Mouse (Mus musculus) left cerebral cortex, postnatal 10 days (tissue): ENCODE data around the gene Slc25a16. TPM values are rescaled to one million over a fixed set of nuclear protein-coding genes. Genes with fewer than 3 reads are reported as not detected.
"Not testable (repeated sequence)": the region's sequence is repeated elsewhere in the genome, so short reads cannot be mapped to it uniquely, and the experiment has no call there.

Experiments used
- DNase-seq, 2 experiments: peaks; one replicate each; pipeline ENCODE4 v3.0.0; 2021 to 2022; ENCODE audit warnings: low spot score in 2 of 2, mixed read lengths in 1 of 2; ENCODE audit errors: extremely low spot score in 1 of 2
- intact Hi-C: fragments of 180-260 bp; cut with DNase I; formaldehyde crosslinking; loops from one replicate; pipeline ENCODE4 v1.15.1; 2025
- total RNA-seq, 2 experiments: library from RNA; stranded (reverse); gene quantifications; 2 replicates each; pipeline ENCODE4 v1.2.3; 2021

Gene Slc25a16
- total RNA-seq, 2 experiments from 2014 or later, result 35.0 to 39.0 TPM

DNA sequence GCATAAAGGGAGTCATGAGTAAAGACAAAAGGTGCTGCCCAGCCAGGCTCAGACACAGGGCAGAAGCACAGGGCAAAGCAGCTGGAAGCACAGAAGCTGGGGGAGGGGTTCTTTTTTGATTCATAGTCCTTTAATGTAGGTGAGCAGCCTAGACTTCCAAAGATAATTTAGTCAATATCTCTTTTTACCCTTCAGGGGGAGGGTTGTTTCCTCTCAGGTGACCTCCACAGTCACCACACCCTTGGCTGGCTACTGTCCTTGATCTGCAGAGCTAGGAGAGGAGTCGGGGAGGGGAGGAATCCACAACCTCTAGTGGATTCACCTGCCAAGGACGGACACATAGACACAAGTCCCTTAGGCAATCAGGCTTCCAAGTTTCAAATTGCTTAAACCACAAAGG lies 22.4 kb upstream of the Slc25a16 start:
- DNase-seq, result no peak
- intact Hi-C loops, result no loop called here

DNA sequence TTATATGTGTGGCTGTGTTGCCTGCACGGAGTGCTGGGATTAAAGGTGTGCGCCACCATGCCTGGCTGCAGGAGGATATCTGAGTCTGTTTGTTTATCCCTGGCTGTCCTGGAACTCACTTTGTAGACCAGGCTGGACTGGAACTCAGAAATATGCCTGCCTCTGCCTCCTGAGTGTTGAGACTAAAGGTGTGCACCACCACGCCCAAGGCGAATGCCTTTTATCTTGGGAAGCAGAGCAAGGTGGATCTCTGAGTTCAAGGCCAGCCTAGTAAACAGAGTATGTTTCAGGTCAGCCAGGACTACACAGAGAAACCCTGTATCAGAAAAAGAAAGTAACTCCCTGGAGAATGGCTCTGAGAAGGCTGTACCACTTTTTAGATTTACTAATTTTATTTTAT lies 20.3 kb upstream of the Slc25a16 start:
- intact Hi-C loops, result no loop called here
- DNase-seq, result no peak

DNA sequence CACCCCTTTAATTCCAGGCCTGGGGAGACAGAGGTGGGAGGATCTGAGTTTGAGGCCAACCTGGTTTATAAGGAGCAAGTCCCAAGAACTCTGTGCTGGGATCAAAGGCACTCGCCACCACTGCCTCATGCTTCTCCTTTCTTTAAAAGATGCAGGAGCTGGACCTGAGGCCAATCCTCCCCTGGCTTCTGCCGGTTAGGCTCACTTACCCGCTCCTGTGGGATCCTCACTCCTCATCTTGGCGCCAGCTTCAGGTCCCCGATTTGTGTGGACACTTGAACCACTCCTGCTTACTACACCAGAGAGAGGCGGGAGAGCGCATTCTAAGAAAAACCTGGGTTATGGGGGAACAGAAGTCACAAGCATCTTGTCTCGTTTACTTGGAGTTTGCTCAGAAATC lies 18.6 kb upstream of the Slc25a16 start:
- DNase-seq, result no peak
- intact Hi-C loops, result no loop called here

DNA sequence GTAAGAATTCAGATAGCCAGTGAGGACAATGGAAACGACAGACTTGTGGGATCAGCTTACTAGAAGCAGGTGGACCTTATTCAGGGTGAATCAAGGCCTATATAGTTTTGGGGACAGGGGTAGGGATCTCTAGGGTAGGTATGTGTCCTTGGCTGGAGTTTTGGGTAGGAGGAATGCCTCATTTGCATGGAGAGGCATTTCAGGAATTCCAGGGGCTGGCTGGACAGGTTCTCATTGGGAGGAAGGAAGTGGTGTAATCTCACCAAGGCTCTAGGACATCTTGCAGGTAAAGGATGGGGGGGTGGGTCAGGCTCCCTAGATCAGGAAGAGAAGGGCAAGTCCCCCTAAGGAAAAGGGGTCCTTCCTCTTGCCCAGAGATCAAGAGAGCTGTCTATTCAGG lies 17.6 kb upstream of the Slc25a16 start:
- intact Hi-C loops, result no loop called here
- no peak for DNase-seq

- intact Hi-C loops, result no loop called here
- DNase-seq, result no peak
Observed at GRCm38 (mm10) chr10:62906336-62906735, 14.1 kb upstream of the Slc25a16 start.

DNA sequence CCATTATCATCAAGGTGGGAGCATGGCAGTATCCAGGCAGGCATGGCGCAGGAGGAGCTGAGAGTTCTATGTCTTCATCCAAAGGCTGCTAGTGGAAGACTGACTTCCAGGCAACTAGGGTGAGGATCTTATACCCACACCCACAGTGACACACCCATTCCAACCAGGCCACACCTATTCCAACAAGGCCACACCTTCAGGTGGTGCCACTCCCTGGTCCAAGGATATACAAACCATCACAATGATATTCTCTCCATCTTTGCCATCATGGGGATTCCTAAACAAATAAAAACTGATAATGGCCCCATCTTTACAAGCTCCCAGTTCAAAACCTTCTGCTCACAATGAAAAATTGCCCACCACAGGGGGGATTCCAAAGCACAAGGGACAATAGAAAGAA lies 11.5 kb upstream of the Slc25a16 start, which contains the start of gene Tet1:
Gene Tet1 (minus strand): TSS at position 101 of the 400 bp plus-strand sequence.
- DNase-seq, intact Hi-C loops: not testable (repeated sequence)

GRCm38 (mm10) chr10:62911120-62911519 lies 9.3 kb upstream of the Slc25a16 start:
- no peak for DNase-seq
- intact Hi-C loops, result no loop called here

- DNase-seq, result no peak
- intact Hi-C loops, result no loop called here
Observed at GRCm38 (mm10) chr10:62918985-62919384, 1.4 kb upstream of the Slc25a16 start.

DNA sequence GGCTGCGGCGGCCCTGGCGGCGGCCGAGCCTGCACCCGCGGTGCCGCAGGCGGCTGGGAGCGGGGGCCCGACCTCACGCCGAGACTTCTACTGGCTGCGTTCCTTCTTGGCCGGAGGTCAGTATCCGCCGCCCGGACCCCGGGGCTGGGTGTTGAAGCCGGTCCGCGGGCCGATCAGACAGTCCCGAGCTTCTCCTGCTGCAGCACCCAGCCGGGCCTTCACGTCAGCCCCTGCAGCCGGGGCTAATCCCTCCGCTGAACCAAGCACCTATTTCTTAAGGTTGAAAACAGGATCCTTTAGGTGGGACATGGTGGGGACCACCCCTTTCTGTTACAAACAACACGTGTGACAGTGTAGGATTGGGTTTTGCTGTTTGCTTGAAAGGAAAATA lies 328 bp downstream of the Slc25a16 start:
- no peak for DNase-seq
- intact Hi-C loops, result loop anchor here (5.0 kb wide), 1 partner anchor 33 kb away; no protein-coding TSS in a partner anchor

DNA sequence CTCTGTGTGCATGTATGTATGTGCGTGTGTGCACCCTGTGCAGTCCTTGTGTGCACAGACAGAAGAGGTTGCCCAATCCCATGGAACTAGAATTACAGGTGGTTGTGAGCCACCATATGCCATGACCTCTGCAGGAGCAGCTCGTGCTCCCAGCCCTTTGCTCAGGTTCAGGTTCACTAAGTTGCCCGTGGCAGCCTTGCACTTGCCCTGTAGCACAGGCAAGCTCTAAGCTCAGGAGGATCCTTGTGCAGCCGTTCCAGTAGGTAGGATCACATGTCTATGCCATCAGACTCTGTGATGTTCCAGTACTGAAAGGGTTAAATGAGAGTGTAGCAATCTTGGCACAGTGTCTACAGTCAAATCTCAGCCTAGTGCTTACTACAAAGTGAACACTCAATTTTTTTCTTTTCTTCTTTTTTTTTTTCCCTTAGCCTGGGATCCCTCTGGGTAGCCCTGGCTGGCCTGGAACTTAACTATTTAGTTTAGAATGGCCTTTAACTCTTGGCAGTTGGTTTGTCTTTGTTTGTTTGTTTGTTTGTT lies 3.7 kb downstream of the Slc25a16 start:
- DNase-seq, result no peak
- intact Hi-C loops, result loop anchor here (5.0 kb wide), 1 partner anchor 37 kb away; no protein-coding TSS in a partner anchor

- intact Hi-C loops, result no loop called here
- no peak for DNase-seq
Observed at GRCm38 (mm10) chr10:62932381-62932780, 11.9 kb downstream of the Slc25a16 start.

DNA sequence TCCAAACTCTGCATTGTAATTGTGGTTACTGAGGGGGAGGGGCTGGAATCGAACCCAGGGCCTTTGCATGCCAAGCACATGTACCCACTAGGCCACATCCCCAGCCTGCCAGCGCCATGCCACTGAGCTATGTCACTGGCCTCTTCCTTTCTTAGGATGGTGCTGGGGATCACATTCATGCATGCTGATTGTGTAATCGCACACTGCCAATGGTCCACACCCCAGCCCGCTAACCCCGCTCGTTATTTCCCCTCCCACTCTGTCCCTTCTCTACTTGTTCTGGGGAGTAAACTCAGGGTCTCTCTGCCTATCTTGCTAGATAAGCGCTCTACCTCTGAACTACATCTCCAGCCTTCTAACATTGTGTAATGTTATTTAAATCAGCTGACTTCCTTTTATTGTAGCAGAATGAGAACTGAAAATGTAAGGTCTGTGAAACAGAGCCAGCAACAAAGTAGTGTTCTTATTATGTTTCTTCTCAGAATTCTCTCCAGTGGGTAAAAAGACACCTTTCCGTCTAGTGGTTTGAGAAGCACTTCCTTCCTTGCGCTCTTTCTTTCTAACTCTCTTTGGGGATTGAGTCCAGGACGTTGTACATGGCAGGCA lies 24.6 kb downstream of the Slc25a16 start:
- intact Hi-C loops, result no loop called here
- no peak for DNase-seq

GRCm38 (mm10) chr10:62946738-62947471 lies 26.5 kb downstream of the Slc25a16 start, which contains the start of gene Dna2:
Gene Dna2, plus strand, starts transcription at chr10:62947026.
- DNase-seq, result peak; percentile 49 to 81
- intact Hi-C loops, result no loop called here

DNA sequence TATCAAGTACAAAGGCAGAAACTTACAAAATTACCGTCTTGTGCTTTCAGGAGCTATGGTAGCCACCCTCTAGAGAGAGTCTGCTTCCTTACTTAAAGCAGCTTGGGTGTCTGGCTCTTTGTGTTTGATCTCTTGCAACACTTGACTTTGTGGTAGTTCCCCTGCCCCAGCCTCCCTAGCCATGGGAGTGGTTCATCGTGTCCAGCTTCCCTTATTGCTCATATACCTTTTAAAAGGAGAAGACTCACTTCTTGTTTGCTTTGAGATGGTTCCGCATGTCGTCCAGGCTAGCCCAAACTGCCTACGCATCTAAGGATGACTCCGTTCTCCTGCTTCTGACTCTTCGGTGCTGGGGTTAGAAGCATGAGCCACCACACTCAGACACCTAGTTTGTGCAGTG lies 28.1 kb downstream of the Slc25a16 start:
- intact Hi-C loops, result no loop called here
- DNase-seq, result no peak

- DNase-seq, result no peak
- intact Hi-C loops, result no loop called here
Observed at GRCm38 (mm10) chr10:62963956-62964355, 43.5 kb downstream of the Slc25a16 start.

- intact Hi-C loops, result no loop called here
- DNase-seq, result no peak
Observed at GRCm38 (mm10) chr10:62965796-62966195, 45.4 kb downstream of the Slc25a16 start.

- intact Hi-C loops, result no loop called here
- no peak for DNase-seq
Observed at GRCm38 (mm10) chr10:62966291-62966690, 45.9 kb downstream of the Slc25a16 start.

- intact Hi-C loops, result no loop called here
- peak in 1 of 2 experiments; percentile 33 for DNase-seq
Observed at GRCm38 (mm10) chr10:62971821-62972220, 51.4 kb downstream of the Slc25a16 start.

GRCm38 (mm10) chr10:62979667-62980038 lies 59.2 kb downstream of the Slc25a16 start:
- intact Hi-C loops, result loop anchor here (1.0 kb wide), 1 partner anchor 45 kb away; the partner anchor contains the start of genes Hnrnph3 and Pbld2
- no peak for DNase-seq
